Mouse (Mus musculus): ENCODE results near the gene Npl. TPM values are rescaled to one million over a fixed set of nuclear protein-coding genes. Genes with fewer than 3 reads are reported as not detected.
A peak's percentile ranks its signal among the peaks of the same experiment; 100 is the strongest.

Npl gene
- polyA plus RNA-seq (2015; fragmentation: Nextera tagmentation; extraction: Ambion mirVana): 11.5 and 12.4 TPM in 2 replicates

GRCm38 (mm10) chr1:153549536-153550199 lies at the start of gene Npl:
TSS of gene Npl (minus strand) at chr1:153550045.
- ATAC-seq (replicated peaks): peak; percentile 96
- Histone ChIP-seq H3K9me3 (no peaks in the 10 kb centered on the region), H3K4me1 (peaks cover 4% of the 10 kb centered on the region), H3K4me3 (peak within 1 kb of the TSS; percentile 47), H3K27me3 (replicated peaks) (no peaks in the 10 kb centered on the region), H3K9ac (peak within 1 kb of the TSS; percentile 45), H3K27ac (no peak within 1 kb of the TSS), H3K4me2 (peak within 1 kb of the TSS; percentile 58), H3K36me3 (replicated peaks) (no peaks in the 10 kb centered on the region)
- WGBS: 5% methylated on average over 29 of the region's 29 CpGs

GRCm38 (mm10) chr1:153599302-153600045 lies 49.6 kb upstream of the Npl start:
- Histone ChIP-seq H3K4me1 (peaks cover 17% of the 10 kb centered on the region), H3K36me3 (replicated peaks) (no peaks in the 10 kb centered on the region), H3K27ac (peak overlapping the region; percentile 72), H3K27me3 (replicated peaks) (no peaks in the 10 kb centered on the region), H3K9ac (no peak overlapping the region), H3K9me3 (no peaks in the 10 kb centered on the region), H3K4me3 (no peak overlapping the region), H3K4me2 (peak overlapping the region; percentile 20; the same call in 1 of the 2 replicates)
- ATAC-seq (replicated peaks): peak; percentile 52
- WGBS: 24% methylated on average over 9 of the region's 9 CpGs

- Histone ChIP-seq H3K27me3 (replicated peaks) (no peaks in the 10 kb centered on the region), H3K4me3 (no peak overlapping the region), H3K9ac (no peak overlapping the region), H3K27ac (peak overlapping the region; percentile 72), H3K36me3 (replicated peaks) (no peaks in the 10 kb centered on the region), H3K9me3 (no peaks in the 10 kb centered on the region), H3K4me2 (peak overlapping the region; percentile 20; the same call in 1 of the 2 replicates), H3K4me1 (peaks cover 17% of the 10 kb centered on the region)
- WGBS: 6% methylated on average over 2 of the region's 2 CpGs
- ATAC-seq (replicated peaks): peak; percentile 91
Measured at GRCm38 (mm10) chr1:153598773-153599172, 48.9 kb upstream of the Npl start.

GRCm38 (mm10) chr1:153593678-153594077 lies 43.8 kb upstream of the Npl start:
- Histone ChIP-seq H3K9ac (no peak overlapping the region), H3K36me3 (replicated peaks) (no peaks in the 10 kb centered on the region), H3K9me3 (no peaks in the 10 kb centered on the region), H3K27ac (0 out of 2 replicates have a peak overlapping the region, but pooled peaks have one; percentile 1), H3K4me3 (no peak overlapping the region), H3K4me1 (peaks cover 7% of the 10 kb centered on the region), H3K4me2 (no peak overlapping the region), H3K27me3 (replicated peaks) (no peaks in the 10 kb centered on the region)
- no peak for ATAC-seq (replicated peaks)
- 32% methylated on average over 2 of the region's 2 CpGs for WGBS

GRCm38 (mm10) chr1:153590176-153590734 lies 40.4 kb upstream of the Npl start:
- 57% methylated on average over 2 of the region's 2 CpGs for WGBS
- Histone ChIP-seq H3K4me1 (no peaks in the 10 kb centered on the region), H3K27me3 (replicated peaks) (no peaks in the 10 kb centered on the region), H3K9ac (no peak overlapping the region), H3K9me3 (no peaks in the 10 kb centered on the region), H3K27ac (no peak overlapping the region), H3K4me2 (no peak overlapping the region), H3K4me3 (no peak overlapping the region), H3K36me3 (replicated peaks) (no peaks in the 10 kb centered on the region)
- no peak for ATAC-seq (replicated peaks)

- Histone ChIP-seq H3K4me3 (no peak overlapping the region), H3K9me3 (no peaks in the 10 kb centered on the region), H3K27ac (no peak overlapping the region), H3K4me1 (no peaks in the 10 kb centered on the region), H3K36me3 (replicated peaks) (no peaks in the 10 kb centered on the region), H3K9ac (no peak overlapping the region), H3K27me3 (replicated peaks) (no peaks in the 10 kb centered on the region), H3K4me2 (no peak overlapping the region)
- WGBS: 63% methylated on average over 5 of the region's 5 CpGs
- ATAC-seq (replicated peaks): no peak
Measured at GRCm38 (mm10) chr1:153587956-153588355, 38.1 kb upstream of the Npl start.

- ATAC-seq (replicated peaks): no peak
- Histone ChIP-seq H3K36me3 (replicated peaks) (no peaks in the 10 kb centered on the region), H3K4me1 (no peaks in the 10 kb centered on the region), H3K4me3 (no peak overlapping the region), H3K27me3 (replicated peaks) (no peaks in the 10 kb centered on the region), H3K9me3 (no peaks in the 10 kb centered on the region), H3K4me2 (no peak overlapping the region), H3K9ac (no peak overlapping the region), H3K27ac (no peak overlapping the region)
- 76% methylated on average over 10 of the region's 10 CpGs for WGBS
Measured at GRCm38 (mm10) chr1:153586826-153587225, 37.0 kb upstream of the Npl start.

GRCm38 (mm10) chr1:153585752-153586151 lies 35.9 kb upstream of the Npl start:
- no peak for ATAC-seq (replicated peaks)
- no peak overlapping the region for H3K4me2 ChIP-seq
- no peaks in the 10 kb centered on the region for H3K27me3 ChIP-seq (replicated peaks)
- H3K4me3 ChIP-seq: no peak overlapping the region
- no peaks in the 10 kb centered on the region for H3K9me3 ChIP-seq
- H3K36me3 ChIP-seq (replicated peaks): no peaks in the 10 kb centered on the region
- no peak overlapping the region for H3K27ac ChIP-seq
- WGBS: 47% methylated on average over 2 of the region's 2 CpGs
- no peak overlapping the region for H3K9ac ChIP-seq
- H3K4me1 ChIP-seq: no peaks in the 10 kb centered on the region

- ATAC-seq (replicated peaks): no peak
- Histone ChIP-seq H3K9ac (no peak overlapping the region), H3K9me3 (no peaks in the 10 kb centered on the region), H3K27ac (no peak overlapping the region), H3K4me1 (no peaks in the 10 kb centered on the region), H3K4me3 (no peak overlapping the region), H3K36me3 (replicated peaks) (no peaks in the 10 kb centered on the region), H3K4me2 (no peak overlapping the region), H3K27me3 (replicated peaks) (no peaks in the 10 kb centered on the region)
- WGBS: 87% methylated on average over 4 of the region's 4 CpGs
Measured at GRCm38 (mm10) chr1:153583189-153583588, 33.3 kb upstream of the Npl start.

- WGBS: 60% methylated on average over 3 of the region's 3 CpGs
- Histone ChIP-seq H3K4me1 (no peaks in the 10 kb centered on the region), H3K9ac (no peak overlapping the region), H3K9me3 (no peaks in the 10 kb centered on the region), H3K4me3 (no peak overlapping the region), H3K4me2 (no peak overlapping the region), H3K36me3 (replicated peaks) (no peaks in the 10 kb centered on the region), H3K27me3 (replicated peaks) (no peaks in the 10 kb centered on the region), H3K27ac (no peak overlapping the region)
- ATAC-seq (replicated peaks): no peak
Measured at GRCm38 (mm10) chr1:153574730-153575129, 24.9 kb upstream of the Npl start.

GRCm38 (mm10) chr1:153572271-153573043 lies 22.6 kb upstream of the Npl start:
- Histone ChIP-seq H3K4me1 (no peaks in the 10 kb centered on the region), H3K27me3 (replicated peaks) (no peaks in the 10 kb centered on the region), H3K4me3 (no peak overlapping the region), H3K27ac (no peak overlapping the region), H3K9ac (no peak overlapping the region), H3K4me2 (no peak overlapping the region), H3K9me3 (no peaks in the 10 kb centered on the region), H3K36me3 (replicated peaks) (no peaks in the 10 kb centered on the region)
- WGBS: 74% methylated on average over 4 of the region's 4 CpGs
- no peak for ATAC-seq (replicated peaks)

GRCm38 (mm10) chr1:153565701-153566100 lies 15.9 kb upstream of the Npl start:
- H3K9ac ChIP-seq: no peak overlapping the region
- no peaks in the 10 kb centered on the region for H3K36me3 ChIP-seq (replicated peaks)
- no peak for ATAC-seq (replicated peaks)
- H3K4me1 ChIP-seq: no peaks in the 10 kb centered on the region
- no peaks in the 10 kb centered on the region for H3K27me3 ChIP-seq (replicated peaks)
- no peak overlapping the region for H3K4me3 ChIP-seq
- H3K9me3 ChIP-seq: no peaks in the 10 kb centered on the region
- no peak overlapping the region for H3K4me2 ChIP-seq
- 86% methylated on average over 8 of the region's 8 CpGs for WGBS
- no peak overlapping the region for H3K27ac ChIP-seq

Data from midbrain, embryonic 15.5 days (tissue).